Mouse (Mus musculus): ENCODE results near the gene Lgsn.

Lgsn gene

DNA sequence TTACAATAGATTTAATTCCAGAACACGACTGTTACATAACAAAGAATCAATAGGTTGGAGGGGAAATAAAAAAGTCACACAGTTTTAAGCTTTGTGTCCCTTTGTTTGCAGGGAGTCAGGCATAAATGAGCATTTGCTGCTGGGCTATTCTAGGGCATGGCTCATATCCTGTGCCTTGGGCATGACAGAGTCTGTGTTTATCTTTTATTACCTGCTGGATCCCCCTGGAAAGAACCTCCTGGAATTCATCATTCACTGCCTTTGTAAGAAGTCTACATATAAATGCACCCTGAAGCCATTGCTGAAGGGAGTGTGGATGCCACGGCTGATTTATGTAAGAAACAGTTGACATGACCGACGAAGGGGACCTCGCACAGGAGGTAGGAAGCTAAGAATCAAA is at the start of gene Lgsn:
TSS of gene Lgsn (plus strand) at position 301 of the 400 bp plus-strand sequence.
- DNase-seq (ENCODE audit: low read depth, low spot score): no peak

DNA sequence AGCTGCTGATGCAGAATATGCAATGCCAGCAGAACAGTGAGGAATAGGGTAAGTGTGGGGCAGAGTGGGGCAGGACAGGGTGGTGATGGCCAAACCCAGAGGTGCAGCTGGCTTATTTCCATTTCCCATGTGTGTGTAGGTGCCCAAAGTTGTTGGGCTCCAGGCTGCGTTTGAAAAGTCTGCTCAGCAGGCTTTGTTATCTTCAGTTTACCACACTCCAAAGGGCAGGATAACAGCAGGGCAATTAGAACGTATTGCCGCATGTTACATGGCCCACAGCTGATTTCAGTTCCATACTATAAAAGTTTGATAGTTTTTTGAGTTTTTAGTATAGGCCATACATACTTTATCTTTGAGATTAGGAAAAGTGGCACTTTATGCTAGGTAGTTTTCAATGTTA is 37.8 kb upstream of the Lgsn start:
- no peak for DNase-seq (ENCODE audit: low read depth, low spot score)

DNA sequence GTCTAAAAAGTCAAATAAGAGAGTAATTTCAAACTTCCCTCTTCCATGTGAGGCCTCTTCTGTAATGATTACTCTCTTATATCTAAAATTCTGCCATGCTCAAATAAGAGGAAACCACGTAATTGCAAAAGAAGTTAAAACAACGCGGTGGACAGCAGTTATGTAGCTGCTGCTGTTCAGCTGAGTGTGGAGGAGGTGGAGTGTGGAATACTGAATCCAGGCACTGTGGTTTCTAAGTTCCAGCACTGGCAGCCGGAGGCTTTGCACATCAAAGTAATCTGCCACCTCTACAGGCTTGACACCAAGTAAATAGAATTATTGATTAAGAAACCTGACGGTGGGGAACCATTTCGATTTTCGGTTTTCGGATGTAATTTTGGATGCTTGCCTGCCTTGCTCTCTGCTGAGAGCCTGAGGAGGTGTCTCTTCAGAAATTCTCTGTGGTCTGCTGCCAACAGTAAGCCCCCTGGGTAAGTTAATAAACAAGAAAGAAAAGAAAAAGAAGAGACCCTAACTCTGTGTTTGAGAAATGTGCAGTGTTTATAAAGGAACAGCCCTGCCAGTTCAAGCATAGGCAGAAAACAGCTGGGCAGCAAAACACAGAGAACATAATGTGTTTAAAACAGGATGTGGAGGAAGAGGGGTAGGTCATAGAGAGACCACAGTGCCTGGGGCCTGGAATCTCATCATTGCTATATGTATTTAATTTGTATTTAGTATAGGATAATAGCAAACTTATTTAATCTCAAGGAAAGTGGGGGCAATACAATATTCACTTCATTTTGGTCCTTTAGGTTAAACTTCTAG is 33.7 kb upstream of the Lgsn start:
- no peak for DNase-seq (ENCODE audit: low read depth, low spot score)

DNA sequence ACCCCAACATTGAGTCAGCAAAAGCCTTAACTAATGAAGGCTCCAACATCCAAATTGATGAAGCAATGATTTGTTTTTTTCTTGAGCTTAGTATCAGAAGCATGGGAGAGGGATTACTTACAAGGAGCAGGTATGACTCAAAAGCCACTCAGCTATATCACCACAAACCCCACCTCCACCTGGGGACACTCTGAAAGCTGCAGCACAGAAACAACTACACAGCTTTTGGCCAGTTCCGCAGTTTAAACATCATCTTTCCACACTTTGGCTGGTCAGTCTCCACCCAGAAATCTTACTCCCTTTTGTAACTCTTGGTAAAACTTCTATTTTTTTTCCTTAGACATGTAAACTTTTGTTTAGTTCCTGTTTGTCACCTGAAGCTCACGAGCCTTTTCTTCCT is 32.6 kb upstream of the Lgsn start:
- no peak for DNase-seq (ENCODE audit: low read depth, low spot score)

DNA sequence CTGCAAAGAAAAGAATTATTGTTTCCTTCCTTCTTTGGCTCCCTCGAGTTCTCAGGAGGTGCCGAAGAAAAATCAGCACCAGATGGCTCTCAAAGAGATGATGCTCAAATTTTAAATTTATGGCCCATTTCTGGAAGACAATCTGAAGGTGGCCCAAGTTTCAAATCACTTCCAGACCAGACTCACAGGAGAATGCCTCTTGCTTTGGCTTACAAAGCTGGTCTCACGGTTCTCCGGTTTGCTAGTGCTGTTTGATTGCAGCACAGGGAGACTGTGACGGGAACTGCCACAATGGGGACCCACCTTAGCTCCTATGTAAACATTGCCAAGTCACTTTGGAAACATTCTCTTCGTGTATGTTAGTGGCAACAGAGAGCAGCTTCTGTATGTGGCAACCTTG is 26.5 kb upstream of the Lgsn start:
- DNase-seq (ENCODE audit: low read depth, low spot score): peak; percentile 65

DNA sequence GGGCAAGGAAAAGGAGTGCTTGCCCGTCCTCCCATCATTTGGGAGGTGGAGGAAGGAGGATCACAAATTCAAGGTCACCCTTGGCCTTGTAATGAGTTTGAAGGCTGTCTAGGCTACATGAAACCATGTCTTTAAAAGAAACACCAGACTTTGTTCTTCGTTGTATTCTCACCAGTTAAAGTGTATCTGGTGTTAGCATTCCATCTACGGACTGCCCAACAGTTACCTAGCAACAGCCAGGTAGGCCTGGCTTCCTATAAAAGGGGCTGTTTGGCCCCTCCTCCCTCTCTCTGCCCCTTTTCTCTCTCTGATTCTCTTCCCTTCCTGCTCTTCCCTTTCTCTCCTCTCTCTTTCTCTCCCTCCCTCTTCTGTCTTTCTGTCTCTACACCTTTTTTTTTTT is 25.7 kb upstream of the Lgsn start:
- no peak for DNase-seq (ENCODE audit: low read depth, low spot score)

DNA sequence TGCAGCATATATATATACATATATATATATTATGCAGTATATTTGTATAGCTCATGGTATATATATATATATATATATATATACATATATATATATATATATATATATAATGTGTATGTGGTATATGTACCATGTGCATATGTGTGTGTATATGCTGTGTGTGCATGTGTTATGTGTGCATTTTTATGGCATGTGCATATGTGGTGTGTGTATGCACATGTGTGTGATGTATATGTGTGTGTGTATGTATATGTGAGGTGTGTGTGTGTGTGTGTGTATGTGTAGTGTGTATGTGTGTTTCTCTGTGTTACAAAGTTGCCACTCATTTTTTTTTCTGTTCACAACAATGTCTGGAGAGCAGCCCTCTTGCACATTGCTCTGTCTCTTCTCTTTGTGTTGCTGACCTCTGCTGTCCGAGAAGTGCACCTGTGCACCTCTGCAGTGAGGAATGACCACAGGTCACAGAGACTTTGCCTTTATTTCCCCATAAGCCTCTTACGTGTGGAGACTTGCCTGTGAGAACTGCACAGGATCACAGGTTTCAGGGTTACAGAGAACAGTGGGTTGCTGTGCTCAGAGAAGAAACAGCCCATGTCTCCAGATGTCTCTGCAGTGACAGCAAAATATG is 23.3 kb upstream of the Lgsn start:
- no peak for DNase-seq (ENCODE audit: low read depth, low spot score)

DNA sequence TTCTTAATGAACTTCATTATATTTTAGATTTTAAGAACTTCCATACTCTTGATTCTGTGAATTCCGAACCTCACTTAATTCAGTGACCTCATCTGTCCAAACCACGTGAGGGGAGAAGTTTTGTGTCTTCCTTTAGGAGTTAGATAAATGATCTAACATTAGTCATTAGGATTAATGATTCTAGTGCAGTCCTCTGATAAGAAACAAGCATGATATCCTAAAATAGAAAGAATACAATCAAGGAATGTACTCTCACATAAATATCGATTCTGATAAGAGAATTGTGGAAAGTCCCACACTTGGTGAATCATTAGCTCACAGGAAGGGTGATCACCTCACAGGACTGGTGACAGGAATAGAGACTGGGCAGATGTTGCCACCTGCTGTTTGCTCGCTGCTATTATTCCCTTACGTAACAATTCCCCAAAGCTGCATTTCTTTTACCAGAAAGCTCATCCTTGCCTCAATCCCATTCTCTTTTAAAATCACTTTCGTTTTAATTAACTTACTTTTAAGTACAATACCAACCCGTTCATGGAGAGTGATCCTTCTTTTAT is 22.3 kb upstream of the Lgsn start:
- peak; percentile 59 for DNase-seq (ENCODE audit: low read depth, low spot score)

DNA sequence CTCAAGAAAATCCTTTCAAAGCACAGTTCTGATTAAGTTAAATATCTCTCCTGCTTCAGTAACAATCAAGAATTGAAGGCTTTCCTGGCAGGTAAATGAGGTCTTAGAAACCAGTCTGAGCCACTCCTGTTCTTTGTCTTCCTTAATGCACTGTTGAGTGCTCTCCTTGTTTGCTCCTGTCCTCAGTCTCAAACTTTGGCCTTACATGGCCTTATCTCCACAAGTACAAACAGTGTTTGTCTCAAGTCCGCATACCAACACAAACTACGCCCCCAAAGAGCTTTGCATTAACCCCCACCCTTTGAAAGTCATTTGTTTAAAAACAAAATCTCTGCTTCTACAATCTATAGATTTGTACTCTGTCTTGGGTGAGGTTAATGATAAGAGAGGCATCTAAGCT is 20.0 kb upstream of the Lgsn start:
- no peak for DNase-seq (ENCODE audit: low read depth, low spot score)

DNA sequence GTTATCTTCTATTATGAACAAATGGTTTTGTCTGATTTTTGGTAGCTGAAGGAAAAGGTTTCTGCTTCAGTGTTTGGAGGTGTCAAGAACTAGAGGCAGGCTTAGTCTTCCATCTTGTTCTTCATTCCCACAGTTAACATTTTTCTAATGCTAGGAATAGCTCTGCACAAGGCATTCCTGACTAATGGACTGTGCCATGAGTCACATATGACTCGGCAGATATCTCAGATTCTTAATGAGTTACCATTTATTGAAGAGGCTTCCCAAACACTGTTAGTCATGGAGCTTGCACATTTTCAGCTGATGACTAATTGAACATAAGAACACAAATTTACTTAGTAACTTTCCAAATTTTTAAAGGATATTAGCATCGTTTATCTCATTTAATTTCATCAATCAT is 19.3 kb upstream of the Lgsn start:
- DNase-seq (ENCODE audit: low read depth, low spot score): no peak

DNA sequence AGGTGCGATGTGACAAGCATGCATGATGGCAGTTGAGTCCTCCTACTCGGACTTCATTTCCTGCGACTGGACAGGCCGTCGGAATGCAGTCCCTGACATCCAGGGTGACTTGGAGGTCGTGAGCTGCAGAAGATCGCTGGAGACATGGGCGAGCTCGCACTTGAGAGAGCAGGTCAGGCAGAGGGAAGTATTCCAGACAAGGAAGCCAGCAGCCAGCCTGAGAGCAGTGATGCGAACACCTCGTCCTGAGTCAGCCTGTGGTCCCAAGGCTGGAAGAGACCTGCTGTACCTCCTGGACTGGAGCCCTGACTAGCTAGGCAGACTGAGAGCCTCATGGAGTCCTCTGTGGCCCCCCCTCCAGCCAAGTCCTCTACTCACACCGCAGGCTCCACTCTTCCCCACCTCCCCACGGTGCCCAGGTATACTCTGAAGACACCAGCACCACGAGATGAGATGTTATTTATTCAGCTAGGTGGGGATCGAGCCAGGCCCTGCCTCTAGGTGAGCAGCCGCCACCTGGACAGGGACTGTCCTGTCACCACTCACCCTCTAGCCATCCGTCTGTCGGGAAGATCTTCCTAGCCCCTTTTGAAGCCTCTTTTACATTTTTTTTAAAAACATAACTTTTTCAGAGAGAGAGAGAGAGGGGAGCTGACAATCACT is 11.5 kb upstream of the Lgsn start:
- DNase-seq (ENCODE audit: low read depth, low spot score): no peak

DNA sequence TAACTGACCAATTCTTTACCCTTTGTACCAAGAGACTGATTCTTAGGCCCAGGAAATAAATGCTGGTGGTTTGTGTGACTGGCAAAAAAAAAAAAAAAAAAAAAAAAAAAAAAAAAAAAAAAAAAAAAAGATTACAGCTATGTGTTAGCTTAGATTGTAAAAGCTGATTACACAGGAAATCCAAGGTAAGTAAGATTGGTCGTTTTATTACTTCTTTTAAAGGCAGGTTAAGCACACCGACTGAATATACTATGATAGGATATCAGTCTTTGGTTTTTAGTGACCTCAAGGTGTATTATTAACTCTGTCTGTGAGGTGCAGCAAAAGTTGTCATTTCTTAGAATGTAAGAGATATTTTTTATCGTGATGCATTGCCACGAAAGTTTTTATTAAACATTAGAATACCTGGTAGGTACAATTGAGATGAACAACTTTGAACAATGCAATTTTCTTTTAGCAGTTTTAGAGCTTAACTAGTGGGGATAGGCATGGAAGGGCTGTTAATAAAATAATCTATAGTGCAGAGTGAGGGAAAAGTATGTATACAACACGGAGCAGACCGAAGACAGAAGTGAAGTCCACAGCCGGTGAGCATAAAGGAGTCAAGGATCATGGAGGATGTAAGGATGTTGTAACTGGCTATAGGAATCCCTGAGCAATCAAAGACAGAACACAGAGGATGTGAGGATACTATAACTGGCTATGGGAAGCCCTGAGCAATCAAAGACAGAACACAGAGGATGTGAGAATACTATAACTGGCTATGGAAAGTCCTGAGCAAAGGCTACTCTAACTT is 10.7 kb upstream of the Lgsn start:
- DNase-seq (ENCODE audit: low read depth, low spot score): no peak

DNA sequence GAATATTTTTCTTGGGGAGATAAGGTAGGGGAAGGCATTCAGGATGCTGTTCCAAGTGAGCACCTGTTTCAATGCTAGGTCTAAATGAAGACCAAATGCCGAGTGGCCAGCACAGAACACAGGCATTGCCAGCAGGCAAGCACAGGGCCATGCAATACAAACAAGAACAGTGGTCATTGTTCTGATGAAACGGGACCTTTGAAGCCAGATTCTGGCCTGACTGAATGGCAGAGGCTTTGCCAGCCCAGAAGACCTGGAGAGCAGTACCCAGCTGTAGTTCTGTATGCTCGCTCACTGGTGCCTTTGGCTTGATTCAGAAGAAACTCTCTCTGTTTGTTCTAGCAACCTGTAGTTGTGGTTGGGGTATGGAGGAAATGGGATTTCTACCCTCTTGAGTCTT is 800 bp upstream of the Lgsn start:
- DNase-seq (ENCODE audit: low read depth, low spot score): no peak

DNA sequence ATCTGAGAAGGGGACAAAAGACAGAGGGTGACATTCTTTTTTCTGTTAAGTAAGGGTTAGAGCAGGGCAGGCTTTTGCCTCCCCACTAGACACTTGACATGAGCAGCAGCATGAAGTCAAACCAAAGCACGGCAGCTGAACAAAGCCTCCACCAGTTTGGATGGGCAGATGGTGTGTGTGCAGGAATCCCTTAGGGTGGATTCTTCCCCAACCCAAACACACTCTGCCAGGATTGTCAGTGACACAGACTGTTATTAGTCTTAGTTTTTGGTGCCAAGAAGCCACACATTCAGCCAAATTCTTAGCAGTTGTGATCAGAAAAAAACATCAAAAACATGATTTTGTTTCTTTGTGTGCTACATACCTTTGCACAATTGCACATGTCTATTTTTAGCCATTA is 2.1 kb downstream of the Lgsn start:
- peak; percentile 6 for DNase-seq (ENCODE audit: low read depth, low spot score)

DNA sequence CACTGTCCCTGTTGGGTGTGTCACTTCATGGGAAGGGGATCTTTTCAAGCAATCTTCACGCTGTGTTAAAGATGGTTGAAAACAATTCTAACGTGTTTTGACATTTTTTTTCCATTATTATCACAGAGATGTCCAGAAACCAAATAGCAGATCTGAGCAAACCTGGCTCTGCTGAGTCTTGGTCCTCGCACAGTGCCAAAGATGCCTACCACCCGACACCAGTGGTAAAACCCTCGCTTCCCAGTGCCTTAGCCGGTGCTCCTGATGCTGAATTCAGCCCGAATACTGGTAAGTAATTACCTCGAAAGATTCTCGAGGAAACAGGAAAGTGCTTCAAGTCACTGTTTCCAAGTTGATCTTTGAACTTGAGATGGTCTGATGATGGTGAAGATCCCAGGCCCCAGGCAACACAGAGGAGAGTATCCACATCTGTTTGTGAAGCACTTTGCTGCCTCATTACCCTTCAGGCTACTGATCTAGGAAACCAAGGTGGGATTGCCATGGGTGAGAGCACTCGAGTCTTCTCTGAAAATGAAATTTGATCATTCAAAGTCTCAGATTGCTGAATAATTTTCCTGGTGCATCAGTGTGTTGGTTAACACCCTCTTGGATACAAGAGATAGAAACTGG is 14.2 kb downstream of the Lgsn start:
- no peak for DNase-seq (ENCODE audit: low read depth, low spot score)

DNA sequence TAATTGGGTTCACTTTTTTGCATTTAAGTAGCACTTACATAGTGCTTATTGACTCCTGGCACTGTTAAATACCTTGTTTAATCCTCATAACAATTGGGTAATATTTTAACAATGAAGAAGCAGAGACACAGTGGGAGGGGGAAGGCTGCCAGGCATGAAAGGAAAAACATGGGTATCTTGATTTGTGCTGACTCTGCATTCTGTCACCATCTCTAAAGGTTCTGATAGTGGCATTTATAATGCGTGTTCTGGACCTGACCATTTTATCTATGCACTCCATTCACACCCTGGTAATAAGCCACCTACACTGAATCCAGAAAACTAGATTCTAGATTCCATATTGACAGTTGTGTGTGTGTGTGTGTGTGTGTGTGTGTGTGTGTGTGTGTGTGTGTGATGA is 19.4 kb downstream of the Lgsn start:
- no peak for DNase-seq (ENCODE audit: low read depth, low spot score)

DNA sequence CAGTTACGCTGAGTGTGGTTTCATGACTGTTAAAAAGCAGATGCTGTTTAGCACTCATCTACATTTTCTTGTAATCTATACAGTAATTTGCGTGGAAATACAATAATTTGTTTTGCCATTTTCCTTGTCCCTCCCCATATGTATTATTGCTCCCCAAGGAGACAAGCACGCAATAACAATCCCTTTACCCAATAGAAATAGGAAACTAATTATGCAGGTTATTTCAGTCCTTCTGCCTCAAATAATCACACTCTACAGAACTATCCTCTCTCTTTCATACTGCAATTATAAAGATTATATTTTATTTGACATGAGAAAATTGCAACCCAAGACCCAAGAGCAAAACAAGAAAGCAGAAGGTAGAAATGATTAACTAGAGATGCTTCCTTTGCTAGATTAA is 20.8 kb downstream of the Lgsn start:
- no peak for DNase-seq (ENCODE audit: low read depth, low spot score)

DNA sequence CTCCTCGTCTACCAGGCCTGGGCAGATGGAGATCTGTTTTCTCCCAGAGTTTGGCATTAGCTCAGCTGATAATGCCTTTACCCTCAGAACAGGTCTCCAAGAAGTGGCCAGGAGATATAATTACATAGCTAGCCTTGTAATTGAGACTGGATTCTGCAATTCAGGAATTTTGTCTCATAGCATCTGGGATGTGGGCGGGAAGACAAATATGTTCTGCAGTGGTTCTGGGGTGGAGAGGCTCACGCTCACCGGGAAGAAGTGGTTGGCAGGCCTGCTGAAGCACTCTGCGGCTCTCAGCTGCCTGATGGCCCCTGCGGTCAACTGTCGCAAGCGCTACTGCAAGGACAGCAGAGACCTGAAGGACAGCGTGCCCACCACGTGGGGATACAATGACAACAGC is 27.6 kb downstream of the Lgsn start:
- no peak for DNase-seq (ENCODE audit: low read depth, low spot score)

DNA sequence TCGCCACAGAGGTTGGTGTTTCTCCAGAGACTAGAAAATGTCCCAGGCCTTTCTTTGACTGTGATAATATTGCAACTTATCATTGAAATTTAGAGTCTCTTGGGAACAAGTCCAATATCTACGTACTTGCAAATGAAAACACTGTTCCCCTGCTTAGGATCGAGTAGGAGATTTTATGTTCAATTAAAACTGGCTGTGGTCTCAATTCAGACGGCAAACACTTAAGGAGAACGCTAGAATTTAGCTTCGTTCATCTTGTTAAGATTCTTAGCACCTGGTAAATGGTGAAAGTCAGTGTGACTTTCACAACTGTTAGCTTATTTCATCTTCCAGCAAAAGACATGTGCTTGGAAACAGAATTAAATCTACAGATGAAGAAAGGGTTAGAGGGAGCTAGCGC is 29.1 kb downstream of the Lgsn start:
- no peak for DNase-seq (ENCODE audit: low read depth, low spot score)

DNA sequence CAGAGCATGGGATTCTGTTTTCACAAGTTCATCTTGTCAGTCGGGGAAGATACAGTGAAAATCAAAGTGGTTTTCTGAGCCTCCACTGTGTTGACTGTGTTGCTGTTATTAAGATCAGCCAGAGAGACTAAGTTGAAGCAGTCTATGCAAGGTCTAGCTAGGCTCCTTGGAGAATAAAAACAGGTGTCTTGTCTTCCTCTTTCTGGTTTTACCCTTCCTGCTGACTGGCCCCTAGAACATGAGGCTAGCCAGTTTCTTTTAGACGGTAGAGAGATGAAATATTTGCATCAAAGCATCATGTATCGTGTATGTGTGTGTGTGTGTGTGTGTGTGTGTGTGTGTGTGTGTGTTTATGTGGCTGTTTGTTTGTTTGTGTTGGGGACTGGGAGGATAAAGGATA is 29.6 kb downstream of the Lgsn start:
- DNase-seq (ENCODE audit: low read depth, low spot score): no peak

DNA sequence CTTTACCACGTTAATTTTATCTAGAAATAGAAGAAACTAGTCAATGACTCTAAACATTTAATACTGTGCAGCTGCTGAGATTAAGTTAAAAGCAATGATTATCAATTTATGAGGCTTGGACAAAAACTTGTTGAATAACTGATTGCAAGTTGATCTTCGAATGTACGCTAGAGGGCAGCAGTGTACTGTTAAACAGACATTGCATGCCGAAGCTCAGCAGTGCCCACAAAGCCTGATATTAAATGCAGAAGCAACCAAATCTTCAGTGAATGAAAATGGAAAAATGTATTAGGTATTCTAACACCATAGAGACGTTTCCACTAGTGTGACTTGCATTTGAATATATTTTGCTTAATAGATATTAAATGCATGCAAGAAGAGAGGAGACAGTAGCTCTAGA is 33.9 kb downstream of the Lgsn start:
- peak; percentile 79 for DNase-seq (ENCODE audit: low read depth, low spot score)

All from mesoderm, embryonic 11.5 days (tissue).